Mouse (Mus musculus) heart, embryonic 16.5 days (tissue): Measurements from ENCODE around the gene Rsph9. TPM values are rescaled to one million over a fixed set of nuclear protein-coding genes. Genes with fewer than 3 reads are reported as not detected.

Experiments
- ATAC-seq: fragments of 200-750 bp; cut with Nextera tagmentation; replicated peaks from 2 replicates; pipeline ENCODE4 v1.8.0; 2017; ENCODE audit warnings: moderate number of reproducible peaks; ENCODE audit not compliant: insufficient read depth, low FRiP score; ENCODE audit errors: extremely low read depth
- H3K27ac ChIP-seq: fragments of 300-500 bp; sonication (generic); 2 replicates; pipeline ENCODE4 v1.5.1; 2014; ENCODE audit warnings: mild to moderate bottlenecking, low read length, control low read depth, moderate library complexity
- H3K27me3 ChIP-seq: fragments of 300-500 bp; sonication (generic); 2 replicates; pipeline ENCODE4 v1.6.1; 2014; ENCODE audit warnings: low read length, mixed read lengths; ENCODE audit not compliant: control insufficient read depth, insufficient read depth
- H3K36me3 ChIP-seq: fragments of 300-500 bp; sonication (generic); 2 replicates; pipeline ENCODE4 v1.6.1; 2014; ENCODE audit not compliant: control insufficient read depth, insufficient read depth
- H3K4me1 ChIP-seq: fragments of 300-500 bp; sonication (generic); 2 replicates; pipeline ENCODE4 v1.6.1; 2014; ENCODE audit warnings: low read length, mixed read lengths; ENCODE audit not compliant: control insufficient read depth, insufficient read depth
- H3K4me2 ChIP-seq: fragments of 300-500 bp; sonication (generic); 2 replicates; pipeline ENCODE4 v1.6.1; 2014; ENCODE audit warnings: low read depth, mild to moderate bottlenecking, control low read depth, low read length
- H3K4me3 ChIP-seq: fragments of 300-500 bp; sonication (generic); 2 replicates; pipeline ENCODE4 v1.5.1; 2014; ENCODE audit warnings: mild to moderate bottlenecking, control low read depth, low read length
- H3K9ac ChIP-seq: fragments of 300-500 bp; sonication (generic); 2 replicates; pipeline ENCODE4 v1.6.1; 2014; ENCODE audit warnings: low read length, control low read depth
- H3K9me3 ChIP-seq: fragments of 300-500 bp; sonication (generic); replicated peaks from 2 replicates; pipeline ENCODE4 v1.6.1; 2016; ENCODE audit warnings: low read length; ENCODE audit not compliant: control insufficient read depth
- WGBS: fragments of 180-500 bp; shearing (Covaris S2); extraction: QIAGEN DNeasy Blood & Tissue Kit; methylation state at CpG from one replicate; pipeline ENCODE4 v1.1.7; 2014; 5-methylcytosine and 5-hydroxymethylcytosine counted together
- polyA plus RNA-seq: library from polyadenylated mRNA; unstranded; fragments of >200 nt; fragmentation: Nextera tagmentation; extraction: Ambion mirVana; gene quantifications from 2 replicates; pipeline ENCODE4 v1.2.1, GENCODE M21; 2015

Gene Rsph9
- polyA plus RNA-seq, 1 experiment from 2014 or later, result 6.9 TPM

DNA sequence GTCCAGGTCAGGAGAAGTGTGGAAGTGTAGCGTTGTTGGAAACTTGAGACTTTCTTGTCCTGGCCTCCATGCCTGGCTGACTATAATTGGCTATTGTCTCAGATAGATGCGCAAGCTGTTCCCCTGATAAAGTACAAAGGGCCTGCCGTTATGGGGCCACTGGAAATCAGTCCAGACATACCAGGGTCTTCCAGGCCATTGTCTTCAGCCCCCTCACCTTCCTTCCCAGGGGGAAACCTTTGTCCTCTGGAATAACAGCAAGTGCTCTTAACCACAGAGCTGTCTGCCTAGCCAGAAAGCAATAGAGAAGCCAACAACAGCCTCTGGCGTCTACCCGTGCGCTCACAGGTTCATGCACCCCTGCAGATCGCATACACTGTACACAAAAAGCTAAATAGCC is 63.6 kb downstream of the Rsph9 start:
- Histone ChIP-seq H3K9ac (no peak overlapping the region), H3K9me3 (peaks cover 5% of the 10 kb centered on the region; the same call in 1 of the 2 replicates), H3K4me1 (peaks cover 28% of the 10 kb centered on the region), H3K4me2 (no peak overlapping the region), H3K4me3 (no peak overlapping the region), H3K36me3 (no peaks in the 10 kb centered on the region), H3K27ac (no peak overlapping the region), H3K27me3 (no peaks in the 10 kb centered on the region)
- no peak for ATAC-seq
- WGBS, result 68% methylated on average over 7 of the region's 7 CpGs

DNA sequence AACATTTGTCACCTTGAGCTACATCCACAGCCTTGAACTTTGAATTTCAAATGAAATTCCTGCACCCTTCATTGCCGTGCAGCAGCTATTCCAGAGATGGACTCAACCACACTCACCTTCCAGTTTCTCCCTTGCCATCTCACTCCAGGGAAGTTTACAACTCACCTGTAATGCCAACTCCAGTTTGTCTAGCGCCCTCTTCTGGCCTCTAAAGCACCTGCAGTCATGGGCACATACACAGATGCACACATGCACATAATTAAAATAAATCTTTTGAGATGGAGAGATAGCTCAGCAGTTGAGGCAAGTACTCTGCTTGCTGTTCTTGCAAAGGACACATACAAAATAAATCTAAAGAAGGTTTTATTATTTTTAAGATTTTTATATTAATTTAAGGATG is 65.0 kb downstream of the Rsph9 start:
- no peak overlapping the region for H3K4me2 ChIP-seq
- H3K9ac ChIP-seq, result no peak overlapping the region
- 71% methylated on average over 2 of the region's 2 CpGs for WGBS
- no peak overlapping the region for H3K27ac ChIP-seq
- no peak for ATAC-seq
- no peaks in the 10 kb centered on the region for H3K36me3 ChIP-seq
- H3K9me3 ChIP-seq, result peaks cover 5% of the 10 kb centered on the region; the same call in 1 of the 2 replicates
- H3K27me3 ChIP-seq, result no peaks in the 10 kb centered on the region
- peaks cover 25% of the 10 kb centered on the region for H3K4me1 ChIP-seq
- no peak overlapping the region for H3K4me3 ChIP-seq

DNA sequence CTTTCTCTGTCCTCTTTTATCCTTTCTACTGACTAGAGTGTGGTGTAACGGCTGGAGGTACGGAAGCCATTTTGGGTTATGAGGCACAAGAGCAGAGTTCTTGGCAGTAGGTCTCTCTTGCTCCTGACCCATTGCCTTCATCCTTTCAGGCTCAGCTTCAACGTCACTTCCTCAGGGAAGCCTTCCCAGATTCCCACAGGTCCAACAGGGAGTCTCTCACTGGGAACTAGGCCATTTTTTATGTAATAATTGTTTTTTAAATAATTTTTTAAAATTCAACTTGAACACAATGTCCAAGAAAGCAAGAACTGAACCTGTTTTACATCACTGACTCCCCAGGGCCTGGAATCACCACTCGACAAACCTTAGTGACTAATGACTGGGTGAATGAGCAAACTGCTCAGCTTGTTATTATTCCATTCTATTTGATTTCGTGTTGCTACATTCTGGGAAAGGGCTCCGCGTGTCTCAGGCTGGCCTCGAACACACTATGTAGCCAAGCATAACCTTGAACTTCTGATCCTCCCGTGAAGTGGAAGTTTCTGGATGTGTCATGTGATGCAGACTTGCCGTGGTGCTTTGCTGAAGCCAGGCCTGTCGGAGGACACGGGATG is 66.0 kb downstream of the Rsph9 start:
- H3K9me3 ChIP-seq, result peaks cover 5% of the 10 kb centered on the region; the same call in 1 of the 2 replicates
- H3K9ac ChIP-seq, result no peak overlapping the region
- peaks cover 19% of the 10 kb centered on the region for H3K4me1 ChIP-seq
- H3K27ac ChIP-seq, result no peak overlapping the region
- H3K4me2 ChIP-seq, result no peak overlapping the region
- H3K36me3 ChIP-seq, result no peaks in the 10 kb centered on the region
- 84% methylated on average over 12 of the region's 12 CpGs for WGBS
- no peak overlapping the region for H3K4me3 ChIP-seq
- ATAC-seq, result no peak
- H3K27me3 ChIP-seq, result no peaks in the 10 kb centered on the region

GRCm38 (mm10) chr17:46076260-46076551 is 67.8 kb downstream of the Rsph9 start:
- no peak for ATAC-seq
- Histone ChIP-seq H3K27ac (no peak overlapping the region), H3K4me2 (no peak overlapping the region), H3K36me3 (no peaks in the 10 kb centered on the region), H3K9ac (no peak overlapping the region), H3K27me3 (no peaks in the 10 kb centered on the region), H3K4me3 (no peak overlapping the region), H3K4me1 (peaks cover 14% of the 10 kb centered on the region), H3K9me3 (peaks cover 5% of the 10 kb centered on the region; the same call in 1 of the 2 replicates)
- WGBS, result 53% methylated on average over 1 of the region's 1 CpGs

DNA sequence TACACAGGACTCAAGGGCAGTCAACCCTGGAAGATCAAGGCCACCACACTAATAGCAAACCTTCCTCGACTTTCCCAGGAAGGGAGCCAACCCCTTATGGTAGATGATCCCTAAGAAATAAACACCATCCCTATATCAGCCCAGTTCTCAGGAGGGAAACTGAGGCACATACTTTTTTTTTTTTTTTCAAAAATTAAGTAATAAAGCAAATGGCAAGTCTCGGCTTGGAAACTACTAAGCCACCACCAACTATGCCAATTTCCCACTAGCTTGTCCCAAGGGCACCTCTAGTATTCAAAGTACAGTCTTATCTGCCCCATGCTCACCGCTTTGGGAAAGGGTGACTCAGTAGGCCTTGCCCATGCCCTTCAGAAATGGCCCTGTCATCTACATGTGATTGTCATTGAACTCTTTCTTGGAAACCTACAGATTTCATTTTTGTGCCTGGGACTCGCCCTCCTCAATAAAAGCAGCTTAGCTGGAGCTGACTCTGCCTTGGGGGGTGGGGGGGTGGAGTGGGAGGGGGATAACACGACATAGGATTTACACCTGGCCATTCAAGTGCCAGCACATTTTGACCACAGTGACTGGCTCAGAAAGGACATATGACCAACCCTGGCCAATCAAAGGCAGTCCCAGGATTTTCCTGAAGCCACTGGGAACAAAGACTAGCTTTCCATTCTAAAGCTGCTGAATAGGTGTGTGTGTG is 68.3 kb downstream of the Rsph9 start:
- no peak for ATAC-seq
- no peak overlapping the region for H3K4me2 ChIP-seq

GRCm38 (mm10) chr17:46075116-46075485 is 68.9 kb downstream of the Rsph9 start:
- ATAC-seq, result peak; percentile 12; the same call in 1 of the 2 replicates

More for the DNA sequence above, 68.3 kb downstream of the Rsph9 start:
- Histone ChIP-seq H3K4me1 (peaks cover 11% of the 10 kb centered on the region), H3K36me3 (no peaks in the 10 kb centered on the region), H3K27me3 (no peaks in the 10 kb centered on the region), H3K4me3 (no peak overlapping the region), H3K9me3 (peaks cover 5% of the 10 kb centered on the region; the same call in 1 of the 2 replicates), H3K27ac (no peak overlapping the region), H3K9ac (no peak overlapping the region)
- 76% methylated on average over 5 of the region's 5 CpGs for WGBS

DNA sequence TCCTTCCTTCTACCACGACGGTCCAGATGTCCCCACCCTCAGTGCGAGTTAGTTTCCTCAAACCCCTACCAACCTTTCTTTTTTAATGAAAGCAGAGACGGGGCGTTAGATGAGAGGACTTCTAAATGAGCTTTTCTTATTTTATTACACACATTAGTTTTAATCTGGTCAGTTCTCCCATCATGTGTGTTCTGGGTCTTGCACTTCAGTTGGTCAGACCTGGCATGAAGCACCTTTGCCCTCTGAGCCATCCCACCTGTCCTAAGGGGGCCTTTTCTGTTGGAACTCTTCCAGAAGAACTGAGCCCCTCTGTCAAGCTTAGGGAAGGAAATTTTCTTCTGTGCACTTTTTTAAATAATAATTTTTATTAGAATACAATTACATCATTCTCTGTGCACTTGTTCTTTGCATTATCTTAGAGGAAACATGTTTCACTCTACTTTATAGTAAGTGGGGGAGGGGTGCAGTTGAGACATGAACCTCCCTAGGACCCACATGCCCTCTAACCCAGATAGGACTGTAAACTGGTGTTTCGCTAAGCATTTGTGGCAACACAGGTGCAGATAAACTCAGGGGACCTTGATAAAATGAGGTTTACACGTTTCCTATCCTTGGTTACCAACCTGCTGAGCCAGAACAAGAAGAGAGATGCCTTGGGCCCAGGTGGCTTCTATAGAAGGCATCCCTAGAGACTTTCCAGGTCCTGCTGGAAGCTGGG is 69.5 kb downstream of the Rsph9 start:
- H3K4me1 ChIP-seq, result peaks cover 8% of the 10 kb centered on the region
- H3K9ac ChIP-seq, result no peak overlapping the region
- no peaks in the 10 kb centered on the region for H3K36me3 ChIP-seq
- H3K4me2 ChIP-seq, result peak overlapping the region; percentile 59
- no peak for ATAC-seq
- WGBS, result 45% methylated on average over 7 of the region's 7 CpGs
- H3K27ac ChIP-seq, result no peak overlapping the region
- peaks cover 5% of the 10 kb centered on the region; the same call in 1 of the 2 replicates for H3K9me3 ChIP-seq
- no peaks in the 10 kb centered on the region for H3K27me3 ChIP-seq
- no peak overlapping the region for H3K4me3 ChIP-seq

More at GRCm38 (mm10) chr17:46075116-46075485, 68.9 kb downstream of the Rsph9 start:
- Histone ChIP-seq H3K4me1 (peaks cover 8% of the 10 kb centered on the region), H3K27ac (no peak overlapping the region), H3K36me3 (no peaks in the 10 kb centered on the region), H3K9me3 (peaks cover 5% of the 10 kb centered on the region; the same call in 1 of the 2 replicates), H3K4me3 (no peak overlapping the region), H3K4me2 (no peak overlapping the region), H3K9ac (no peak overlapping the region), H3K27me3 (no peaks in the 10 kb centered on the region)
- WGBS, result 47% methylated on average over 3 of the region's 3 CpGs

DNA sequence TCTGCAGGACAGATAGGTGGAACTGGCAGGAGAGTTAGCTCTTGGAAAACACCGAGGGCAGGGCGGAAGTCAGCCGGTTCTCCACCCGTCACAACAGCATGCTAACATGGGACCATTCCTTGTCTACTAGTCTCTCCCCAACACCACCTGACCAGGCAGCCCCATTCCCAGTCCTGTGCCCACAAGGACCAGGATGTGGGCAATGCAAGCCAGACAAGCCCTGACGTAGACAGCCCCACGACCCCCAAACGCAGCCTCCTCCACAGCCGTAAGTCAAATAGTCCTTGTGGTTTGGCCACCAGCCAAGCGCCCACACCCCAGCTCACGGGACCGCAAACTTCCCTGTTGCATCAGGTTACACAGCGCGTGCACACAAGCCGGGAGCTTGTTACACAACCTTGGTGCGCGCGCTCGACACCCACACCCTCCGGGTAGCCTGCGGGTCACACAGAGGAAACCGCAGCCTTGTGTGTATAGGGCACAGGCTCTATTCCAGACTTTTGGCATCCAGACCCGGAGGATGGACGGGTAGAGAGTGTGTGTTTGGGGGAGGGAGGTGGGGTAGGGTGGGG is 70.2 kb downstream of the Rsph9 start:
- no peaks in the 10 kb centered on the region for H3K27me3 ChIP-seq
- 24% methylated on average over 23 of the region's 23 CpGs for WGBS
- no peak overlapping the region for H3K9ac ChIP-seq
- peaks cover 8% of the 10 kb centered on the region for H3K4me1 ChIP-seq
- H3K9me3 ChIP-seq, result peaks cover 1% of the 10 kb centered on the region; the same call in 1 of the 2 replicates
- no peaks in the 10 kb centered on the region for H3K36me3 ChIP-seq
- no peak overlapping the region for H3K27ac ChIP-seq
- H3K4me2 ChIP-seq, result peak overlapping the region; percentile 59
- peak; percentile 64; the same call in 1 of the 2 replicates for ATAC-seq
- H3K4me3 ChIP-seq, result peak overlapping the region; percentile 31
